Mouse (Mus musculus): ENCODE measurements around the gene Pla1a. TPM values are rescaled to one million over a fixed set of nuclear protein-coding genes. Genes with fewer than 3 reads are reported as not detected.

Gene Pla1a
- polyA plus RNA-seq, 1 experiment from 2014 or later = not detected

DNA sequence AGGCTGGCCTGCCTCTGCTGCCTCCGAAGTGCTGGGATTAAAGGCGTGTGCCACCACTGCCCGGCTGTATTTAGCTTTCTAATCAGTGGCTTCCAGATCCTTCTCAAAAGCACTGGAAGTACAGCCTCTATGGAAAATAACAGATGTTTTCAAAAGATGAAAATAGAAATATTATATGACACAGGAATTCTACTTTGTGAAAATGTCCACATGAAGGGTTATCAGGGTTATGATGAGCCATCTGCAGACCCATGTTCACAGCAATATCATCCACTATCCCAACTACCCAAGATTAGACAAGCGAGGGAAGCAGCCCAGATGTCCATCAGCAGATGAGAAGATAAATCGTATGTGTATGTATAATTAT is 39.5 kb upstream of the Pla1a start:
- Histone ChIP-seq H3K4me2 (replicated peaks; ENCODE audit: low read depth, low read length) (no peak overlapping the region), H3K4me3 (ENCODE audit: low read depth, low read length) (no peak overlapping the region), H3K27me3 (ENCODE audit: control insufficient read depth, insufficient read depth, low read length) (no peaks in the 10 kb centered on the region), H3K9ac (replicated peaks; ENCODE audit: low read depth, low read length) (no peak overlapping the region), H3K9me3 (ENCODE audit: control insufficient read depth, low read depth, low read length) (no peaks in the 10 kb centered on the region), H3K4me1 (ENCODE audit: control insufficient read depth, insufficient read depth, low read length) (no peaks in the 10 kb centered on the region), H3K27ac (ENCODE audit: low read length) (no peak overlapping the region), H3K36me3 (ENCODE audit: control insufficient read depth, insufficient read depth, low read length) (no peaks in the 10 kb centered on the region)
- 89% methylated on average over 5 of the region's 5 CpGs for WGBS
- ATAC-seq (ENCODE audit: insufficient number of reproducible peaks, insufficient read depth, low FRiP score, low read depth) = no peak

DNA sequence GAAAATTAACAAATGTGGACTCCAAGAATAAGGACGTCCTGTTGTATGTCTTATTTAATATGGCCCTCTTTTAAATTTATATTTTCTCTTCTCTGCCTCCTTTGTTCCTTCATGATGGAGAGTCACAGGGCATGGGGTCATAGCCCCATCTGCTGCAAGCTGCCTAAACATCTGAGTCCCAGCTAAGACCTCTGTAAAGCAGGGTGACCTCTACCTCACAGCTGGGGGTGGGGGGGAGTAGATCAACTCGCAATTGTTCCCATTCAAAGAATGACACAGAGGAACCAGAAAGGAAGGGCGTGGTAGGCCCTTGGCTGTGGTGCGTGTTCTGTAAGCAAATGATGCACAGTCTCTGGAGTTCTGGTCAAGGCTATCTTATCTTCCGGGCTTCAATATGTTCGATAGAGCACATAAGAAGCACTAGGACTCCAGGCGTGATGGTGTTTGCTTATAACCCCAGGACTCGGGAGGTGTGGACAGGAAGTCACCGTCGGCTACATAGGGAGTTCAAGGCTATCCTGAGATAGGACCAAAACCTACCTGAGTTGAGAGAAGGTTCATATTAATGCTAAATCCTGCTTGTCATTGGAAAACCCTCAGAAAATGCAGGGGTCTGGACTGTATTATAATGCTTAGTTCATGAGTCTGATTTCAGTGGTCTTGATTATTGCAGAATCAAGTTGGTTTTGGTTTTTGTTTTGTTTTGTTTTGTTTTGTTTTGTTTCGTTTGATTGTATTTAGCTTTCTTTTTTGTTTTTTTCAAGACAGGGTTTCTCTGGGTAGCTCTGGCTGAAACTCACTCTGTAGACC is 39.0 kb upstream of the Pla1a start:
- no peak overlapping the region for H3K4me2 ChIP-seq (replicated peaks; ENCODE audit: low read depth, low read length)
- no peak for ATAC-seq (ENCODE audit: insufficient number of reproducible peaks, insufficient read depth, low FRiP score, low read depth)
- H3K27me3 ChIP-seq (ENCODE audit: control insufficient read depth, insufficient read depth, low read length) = no peaks in the 10 kb centered on the region
- 72% methylated on average over 11 of the region's 11 CpGs for WGBS
- H3K36me3 ChIP-seq (ENCODE audit: control insufficient read depth, insufficient read depth, low read length) = no peaks in the 10 kb centered on the region
- no peaks in the 10 kb centered on the region for H3K4me1 ChIP-seq (ENCODE audit: control insufficient read depth, insufficient read depth, low read length)
- no peaks in the 10 kb centered on the region for H3K9me3 ChIP-seq (ENCODE audit: control insufficient read depth, low read depth, low read length)
- H3K27ac ChIP-seq (ENCODE audit: low read length) = no peak overlapping the region
- H3K9ac ChIP-seq (replicated peaks; ENCODE audit: low read depth, low read length) = no peak overlapping the region
- H3K4me3 ChIP-seq (ENCODE audit: low read depth, low read length) = no peak overlapping the region

DNA sequence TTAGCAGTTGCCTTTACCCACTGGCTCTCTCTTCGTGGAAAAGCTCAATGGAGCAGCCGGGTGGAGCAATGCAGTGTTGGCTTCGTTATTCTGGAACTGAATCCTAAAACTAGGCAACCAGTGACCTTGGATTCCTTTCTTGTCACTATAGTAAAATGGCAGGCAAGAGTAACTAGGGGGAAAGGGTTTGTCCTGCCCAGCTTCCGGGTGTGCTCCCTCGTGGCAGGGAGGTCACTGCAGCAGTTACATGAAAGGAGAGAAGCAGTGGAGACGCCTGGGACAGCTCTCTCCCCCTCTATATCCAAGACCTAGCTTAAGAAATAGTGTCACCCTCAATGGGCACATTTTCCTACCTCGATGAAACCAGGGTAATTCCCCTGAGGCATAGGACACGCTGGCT is 36.5 kb upstream of the Pla1a start:
- Histone ChIP-seq H3K36me3 (ENCODE audit: control insufficient read depth, insufficient read depth, low read length) (no peaks in the 10 kb centered on the region), H3K4me1 (ENCODE audit: control insufficient read depth, insufficient read depth, low read length) (no peaks in the 10 kb centered on the region), H3K9ac (replicated peaks; ENCODE audit: low read depth, low read length) (no peak overlapping the region), H3K9me3 (ENCODE audit: control insufficient read depth, low read depth, low read length) (no peaks in the 10 kb centered on the region), H3K4me2 (replicated peaks; ENCODE audit: low read depth, low read length) (no peak overlapping the region), H3K4me3 (ENCODE audit: low read depth, low read length) (no peak overlapping the region), H3K27ac (ENCODE audit: low read length) (no peak overlapping the region), H3K27me3 (ENCODE audit: control insufficient read depth, insufficient read depth, low read length) (no peaks in the 10 kb centered on the region)
- 79% methylated on average over 8 of the region's 8 CpGs for WGBS
- no peak for ATAC-seq (ENCODE audit: insufficient number of reproducible peaks, insufficient read depth, low FRiP score, low read depth)

DNA sequence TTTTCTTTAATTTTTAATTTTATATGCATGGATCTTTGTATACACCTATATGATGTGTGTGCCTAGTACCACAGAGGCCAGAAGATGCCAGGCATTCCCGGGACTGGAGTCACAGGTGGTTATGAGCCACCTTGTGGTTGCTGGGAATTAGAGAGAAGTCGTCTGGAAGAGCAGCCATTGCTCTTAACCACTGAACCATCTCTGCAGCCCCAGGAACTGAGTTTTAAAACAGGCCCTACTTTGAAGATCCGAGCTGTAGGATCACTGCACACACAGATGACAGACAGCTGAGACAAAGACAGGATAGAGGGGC is 35.7 kb upstream of the Pla1a start:
- 34% methylated on average over 3 of the region's 3 CpGs for WGBS

DNA sequence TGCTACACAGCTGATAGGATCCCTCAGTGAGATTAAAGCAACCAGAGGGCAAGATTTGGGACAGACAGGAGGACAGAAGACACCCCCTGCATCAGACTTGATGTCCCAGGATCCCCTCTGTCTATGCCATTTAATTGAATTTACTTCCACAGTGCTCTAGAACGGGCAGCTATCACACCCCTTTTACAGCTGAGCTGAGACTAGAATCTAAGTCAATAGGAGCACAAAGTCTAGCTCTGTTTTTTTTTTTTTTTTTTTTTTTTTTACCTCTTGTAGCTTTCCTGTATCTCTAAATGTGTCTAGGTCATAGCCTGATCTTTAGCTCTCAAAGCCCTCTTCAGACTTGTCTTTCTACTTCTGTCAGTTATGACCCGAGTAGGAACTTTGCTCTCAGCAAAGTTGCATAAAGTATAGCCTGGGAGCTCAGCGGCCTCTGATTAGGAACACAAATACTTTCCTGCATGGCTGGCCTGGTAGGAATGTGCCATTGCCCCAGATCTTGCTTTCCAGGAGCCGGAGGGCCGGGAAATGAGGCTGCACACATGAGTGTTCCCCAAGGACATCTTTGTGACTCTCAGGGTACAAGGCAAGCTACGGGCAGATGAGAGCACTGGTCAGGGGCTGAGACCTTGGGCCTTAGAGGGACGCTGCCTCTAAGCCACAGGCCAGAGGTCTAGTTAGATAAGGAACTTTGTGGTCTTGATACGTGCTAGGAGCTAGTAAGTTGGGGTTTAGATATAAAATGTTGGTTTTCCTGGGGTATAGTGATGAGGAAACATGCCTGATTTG is 35.2 kb upstream of the Pla1a start:
- no peak overlapping the region for H3K27ac ChIP-seq (ENCODE audit: low read length)
- no peak for ATAC-seq (ENCODE audit: insufficient number of reproducible peaks, insufficient read depth, low FRiP score, low read depth)
- no peak overlapping the region for H3K4me2 ChIP-seq (replicated peaks; ENCODE audit: low read depth, low read length)

More for the DNA sequence above, 35.7 kb upstream of the Pla1a start:
- Histone ChIP-seq H3K9me3 (ENCODE audit: control insufficient read depth, low read depth, low read length) (no peaks in the 10 kb centered on the region), H3K27ac (ENCODE audit: low read length) (no peak overlapping the region), H3K4me3 (ENCODE audit: low read depth, low read length) (no peak overlapping the region), H3K36me3 (ENCODE audit: control insufficient read depth, insufficient read depth, low read length) (no peaks in the 10 kb centered on the region), H3K9ac (replicated peaks; ENCODE audit: low read depth, low read length) (no peak overlapping the region), H3K4me2 (replicated peaks; ENCODE audit: low read depth, low read length) (no peak overlapping the region), H3K4me1 (ENCODE audit: control insufficient read depth, insufficient read depth, low read length) (no peaks in the 10 kb centered on the region), H3K27me3 (ENCODE audit: control insufficient read depth, insufficient read depth, low read length) (no peaks in the 10 kb centered on the region)
- ATAC-seq (ENCODE audit: insufficient number of reproducible peaks, insufficient read depth, low FRiP score, low read depth) = no peak

DNA sequence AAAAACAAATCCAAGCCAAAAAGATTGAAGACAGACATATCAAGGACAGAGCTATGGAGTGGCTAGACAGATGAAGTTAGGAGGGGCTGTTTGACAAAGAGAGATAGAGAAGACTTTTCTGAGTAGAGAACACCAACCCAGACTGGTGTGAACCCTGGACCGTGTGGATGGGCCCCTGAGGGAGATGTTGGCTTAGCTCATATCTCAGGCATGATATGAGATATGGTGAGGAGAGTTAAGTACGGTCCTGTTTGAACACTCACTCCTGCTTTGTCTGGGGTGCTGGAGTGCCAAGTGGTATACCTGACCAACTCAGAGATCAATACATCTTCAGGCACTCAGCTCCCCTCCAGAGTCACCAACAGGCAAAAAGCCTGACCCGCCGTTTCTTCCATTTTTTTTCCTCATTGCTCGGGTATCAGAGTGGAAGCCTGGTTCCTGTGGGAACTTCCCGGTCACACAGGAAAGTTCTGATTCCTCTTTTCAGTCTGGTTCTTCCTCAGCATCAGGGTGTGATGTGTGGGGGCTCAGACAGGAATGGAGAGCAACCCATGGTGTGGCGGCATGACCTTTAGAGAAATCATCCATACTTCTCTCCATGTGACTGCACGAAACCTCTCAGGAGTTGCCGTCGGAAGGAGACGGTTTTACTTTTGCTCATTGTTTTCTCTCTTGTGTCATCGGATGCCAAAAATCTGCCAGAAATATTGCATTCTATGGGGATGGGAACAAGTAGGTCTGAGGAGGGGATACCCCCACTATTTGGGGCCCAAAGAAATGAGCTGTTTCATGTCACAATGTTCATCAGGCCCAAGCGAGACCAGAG is 34.4 kb upstream of the Pla1a start:
- WGBS = 80% methylated on average over 13 of the region's 13 CpGs
- no peak overlapping the region for H3K9ac ChIP-seq (replicated peaks; ENCODE audit: low read depth, low read length)

More for the DNA sequence above, 35.2 kb upstream of the Pla1a start:
- H3K27me3 ChIP-seq (ENCODE audit: control insufficient read depth, insufficient read depth, low read length) = no peaks in the 10 kb centered on the region
- H3K4me1 ChIP-seq (ENCODE audit: control insufficient read depth, insufficient read depth, low read length) = no peaks in the 10 kb centered on the region
- no peaks in the 10 kb centered on the region for H3K9me3 ChIP-seq (ENCODE audit: control insufficient read depth, low read depth, low read length)
- 70% methylated on average over 8 of the region's 8 CpGs for WGBS
- no peaks in the 10 kb centered on the region for H3K36me3 ChIP-seq (ENCODE audit: control insufficient read depth, insufficient read depth, low read length)
- H3K9ac ChIP-seq (replicated peaks; ENCODE audit: low read depth, low read length) = no peak overlapping the region
- no peak overlapping the region for H3K4me3 ChIP-seq (ENCODE audit: low read depth, low read length)

DNA sequence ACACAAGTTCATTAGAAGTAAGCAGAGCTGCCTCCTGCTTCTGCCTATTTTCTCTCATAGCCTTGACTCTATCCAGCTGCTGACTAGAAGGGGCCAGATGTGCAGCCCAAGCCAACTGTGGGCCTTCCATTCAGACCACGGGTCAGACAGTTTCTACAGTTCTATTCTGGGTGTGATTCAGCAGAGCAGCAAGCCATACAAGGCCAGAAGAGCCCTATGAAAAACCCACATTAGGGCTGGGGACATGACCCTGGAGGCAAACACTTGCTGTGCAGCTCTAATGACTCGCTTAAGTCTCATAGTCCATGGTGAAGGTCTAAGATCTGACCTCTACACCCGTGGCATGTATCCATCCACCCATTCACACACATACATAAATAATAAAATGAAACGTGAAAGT is 33.1 kb upstream of the Pla1a start:
- no peak overlapping the region for H3K4me2 ChIP-seq (replicated peaks; ENCODE audit: low read depth, low read length)
- H3K9me3 ChIP-seq (ENCODE audit: control insufficient read depth, low read depth, low read length) = no peaks in the 10 kb centered on the region
- no peaks in the 10 kb centered on the region for H3K27me3 ChIP-seq (ENCODE audit: control insufficient read depth, insufficient read depth, low read length)
- H3K4me1 ChIP-seq (ENCODE audit: control insufficient read depth, insufficient read depth, low read length) = no peaks in the 10 kb centered on the region
- H3K9ac ChIP-seq (replicated peaks; ENCODE audit: low read depth, low read length) = no peak overlapping the region
- no peak for ATAC-seq (ENCODE audit: insufficient number of reproducible peaks, insufficient read depth, low FRiP score, low read depth)
- no peaks in the 10 kb centered on the region for H3K36me3 ChIP-seq (ENCODE audit: control insufficient read depth, insufficient read depth, low read length)
- no peak overlapping the region for H3K4me3 ChIP-seq (ENCODE audit: low read depth, low read length)
- 76% methylated on average over 4 of the region's 4 CpGs for WGBS
- H3K27ac ChIP-seq (ENCODE audit: low read length) = no peak overlapping the region

More for the DNA sequence above, 34.4 kb upstream of the Pla1a start:
- Histone ChIP-seq H3K4me2 (replicated peaks; ENCODE audit: low read depth, low read length) (no peak overlapping the region), H3K36me3 (ENCODE audit: control insufficient read depth, insufficient read depth, low read length) (no peaks in the 10 kb centered on the region), H3K9me3 (ENCODE audit: control insufficient read depth, low read depth, low read length) (no peaks in the 10 kb centered on the region), H3K4me1 (ENCODE audit: control insufficient read depth, insufficient read depth, low read length) (no peaks in the 10 kb centered on the region), H3K4me3 (ENCODE audit: low read depth, low read length) (no peak overlapping the region), H3K27me3 (ENCODE audit: control insufficient read depth, insufficient read depth, low read length) (no peaks in the 10 kb centered on the region), H3K27ac (ENCODE audit: low read length) (no peak overlapping the region)
- no peak; the same call in 1 of the 2 replicates for ATAC-seq (ENCODE audit: insufficient number of reproducible peaks, insufficient read depth, low FRiP score, low read depth)

DNA sequence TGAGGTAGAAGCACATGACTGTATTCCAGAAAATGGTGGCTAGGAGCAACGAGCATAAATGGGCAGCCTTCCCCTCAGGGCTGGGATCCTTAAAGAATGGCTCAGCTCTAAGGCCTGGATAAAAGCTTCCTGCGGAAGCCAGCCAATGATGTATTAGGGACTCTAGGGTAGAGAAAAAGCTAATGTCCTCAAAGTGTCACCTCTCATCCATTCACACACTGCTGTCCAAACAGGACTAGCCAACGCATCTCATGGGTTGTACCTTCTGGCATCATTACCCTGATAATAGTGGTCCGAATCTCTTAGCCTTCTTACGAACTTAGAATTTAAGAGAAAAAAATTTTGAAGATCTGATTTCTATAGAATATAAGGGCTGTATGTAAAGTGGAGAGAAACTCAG is 30.4 kb upstream of the Pla1a start:
- no peak overlapping the region for H3K27ac ChIP-seq (ENCODE audit: low read length)
- no peaks in the 10 kb centered on the region for H3K4me1 ChIP-seq (ENCODE audit: control insufficient read depth, insufficient read depth, low read length)
- WGBS = 81% methylated on average over 5 of the region's 5 CpGs
- H3K4me3 ChIP-seq (ENCODE audit: low read depth, low read length) = no peak overlapping the region
- no peak for ATAC-seq (ENCODE audit: insufficient number of reproducible peaks, insufficient read depth, low FRiP score, low read depth)
- H3K4me2 ChIP-seq (replicated peaks; ENCODE audit: low read depth, low read length) = no peak overlapping the region
- H3K9me3 ChIP-seq (ENCODE audit: control insufficient read depth, low read depth, low read length) = no peaks in the 10 kb centered on the region
- H3K9ac ChIP-seq (replicated peaks; ENCODE audit: low read depth, low read length) = no peak overlapping the region
- H3K36me3 ChIP-seq (ENCODE audit: control insufficient read depth, insufficient read depth, low read length) = no peaks in the 10 kb centered on the region
- no peaks in the 10 kb centered on the region for H3K27me3 ChIP-seq (ENCODE audit: control insufficient read depth, insufficient read depth, low read length)

Measured in stomach, embryonic 14.5 days (tissue).